Mouse (Mus musculus): ENCODE results near the gene a.

Gene a

GRCm38 (mm10) chr2:154782856-154783650, 8.1 kb upstream of the a start:
- in situ Hi-C loops (cut with MboI, MseI), result no loop called here

GRCm38 (mm10) chr2:154785284-154785683, 5.9 kb upstream of the a start:
- in situ Hi-C loops (cut with MboI, MseI), result no loop called here

GRCm38 (mm10) chr2:154786187-154786586, 5.0 kb upstream of the a start:
- in situ Hi-C loops (cut with MboI, MseI), result no loop called here

- in situ Hi-C loops (cut with MboI, MseI), result no loop called here
Observed at GRCm38 (mm10) chr2:154786776-154787175, 4.4 kb upstream of the a start.

- in situ Hi-C loops (cut with MboI, MseI), result no loop called here
Observed at GRCm38 (mm10) chr2:154789381-154789780, 1.8 kb upstream of the a start.

GRCm38 (mm10) chr2:154789977-154790655, 1.1 kb upstream of the a start:
- in situ Hi-C loops (cut with MboI, MseI), result loop anchor here (10.0 kb wide), 1 partner anchor 1935 kb away; no protein-coding TSS in a partner anchor

- in situ Hi-C loops (cut with MboI, MseI), result loop anchor here (10.0 kb wide), 1 partner anchor 1933 kb away; no protein-coding TSS in a partner anchor
Observed at GRCm38 (mm10) chr2:154791661-154792642, 750 bp downstream of the a start.

- in situ Hi-C loops (cut with MboI, MseI), result no loop called here
Observed at GRCm38 (mm10) chr2:154803372-154803771, 12.2 kb downstream of the a start.

- in situ Hi-C loops (cut with MboI, MseI), result no loop called here
Observed at GRCm38 (mm10) chr2:154803845-154804244, 12.6 kb downstream of the a start.

GRCm38 (mm10) chr2:154807689-154808088, 16.5 kb downstream of the a start:
- in situ Hi-C loops (cut with MboI, MseI), result no loop called here

- in situ Hi-C loops (cut with MboI, MseI), result no loop called here
Observed at GRCm38 (mm10) chr2:154809107-154809762, 18.0 kb downstream of the a start.

GRCm38 (mm10) chr2:154810821-154811220, 19.6 kb downstream of the a start:
- in situ Hi-C loops (cut with MboI, MseI), result no loop called here

GRCm38 (mm10) chr2:154813426-154813825, 22.2 kb downstream of the a start:
- in situ Hi-C loops (cut with MboI, MseI), result no loop called here

- in situ Hi-C loops (cut with MboI, MseI), result no loop called here
Observed at GRCm38 (mm10) chr2:154817089-154817488, 25.9 kb downstream of the a start.

- in situ Hi-C loops (cut with MboI, MseI), result no loop called here
Observed at GRCm38 (mm10) chr2:154817788-154818187, 26.6 kb downstream of the a start.

- in situ Hi-C loops (cut with MboI, MseI), result no loop called here
Observed at GRCm38 (mm10) chr2:154818599-154818998, 27.4 kb downstream of the a start.

GRCm38 (mm10) chr2:154820346-154820745, 29.1 kb downstream of the a start:
- in situ Hi-C loops (cut with MboI, MseI), result loop anchor here (10.0 kb wide), 1 partner anchor 856 kb away; no protein-coding TSS in a partner anchor

GRCm38 (mm10) chr2:154826054-154826538, 34.9 kb downstream of the a start:
- in situ Hi-C loops (cut with MboI, MseI), result loop anchor here (10.0 kb wide), 1 partner anchor 861 kb away; no protein-coding TSS in a partner anchor

GRCm38 (mm10) chr2:154827521-154827920, 36.3 kb downstream of the a start:
- in situ Hi-C loops (cut with MboI, MseI), result loop anchor here (10.0 kb wide), 1 partner anchor 863 kb away; no protein-coding TSS in a partner anchor

GRCm38 (mm10) chr2:154832471-154832870, 41.3 kb downstream of the a start:
- in situ Hi-C loops (cut with MboI, MseI), result no loop called here
